Mouse (Mus musculus): ENCODE measurements at regions not wholly inside any gene's neighbourhood (a gene's known extent, or its start where the extent isn't known, plus 50 kb on each side); places are given as distances from the start of the nearest gene placed in this dataset.
"Not testable (repeated sequence)": the region's sequence is repeated elsewhere in the genome, so short reads cannot be mapped to it uniquely, and the experiment has no call there.

- Histone ChIP-seq H3K4me2 (no peak overlapping the region), H3K36me3 (no peaks in the 10 kb centered on the region), H3K27ac (no peak overlapping the region), H3K27me3 (peaks cover 4% of the 10 kb centered on the region), H3K9ac (no peak overlapping the region), H3K9me3 (replicated peaks) (no peaks in the 10 kb centered on the region), H3K4me1 (replicated peaks) (no peaks in the 10 kb centered on the region), H3K4me3 (no peak overlapping the region)
- 6% methylated on average over 7 of the region's 7 CpGs for WGBS
- no peak for ATAC-seq (replicated peaks; ENCODE audit: insufficient number of reproducible peaks, insufficient read depth, low FRiP score, low read depth)
Observed at GRCm38 (mm10) chr4:55240450-55240849, 109.4 kb upstream of the Rad23b start.

- ATAC-seq (replicated peaks; ENCODE audit: insufficient number of reproducible peaks, insufficient read depth, low FRiP score, low read depth), result no peak
- Histone ChIP-seq H3K9ac (no peak overlapping the region), H3K27me3 (peaks cover 4% of the 10 kb centered on the region), H3K36me3 (no peaks in the 10 kb centered on the region), H3K4me3 (no peak overlapping the region), H3K27ac (no peak overlapping the region), H3K9me3 (replicated peaks) (no peaks in the 10 kb centered on the region), H3K4me1 (replicated peaks) (no peaks in the 10 kb centered on the region), H3K4me2 (no peak overlapping the region)
- WGBS, result 80% methylated on average over 4 of the region's 4 CpGs
Observed at GRCm38 (mm10) chr4:55242331-55242730, 107.5 kb upstream of the Rad23b start.

- no peak overlapping the region for H3K4me2 ChIP-seq
- H3K9me3 ChIP-seq (replicated peaks), result no peaks in the 10 kb centered on the region
- no peak overlapping the region for H3K9ac ChIP-seq
- no peaks in the 10 kb centered on the region for H3K4me1 ChIP-seq (replicated peaks)
- H3K4me3 ChIP-seq, result no peak overlapping the region
- H3K27ac ChIP-seq, result no peak overlapping the region
- H3K36me3 ChIP-seq, result no peaks in the 10 kb centered on the region
- peaks cover 4% of the 10 kb centered on the region for H3K27me3 ChIP-seq
- ATAC-seq (replicated peaks; ENCODE audit: insufficient number of reproducible peaks, insufficient read depth, low FRiP score, low read depth), result no peak
- WGBS, result 67% methylated on average over 14 of the region's 14 CpGs
Observed at GRCm38 (mm10) chr4:55243091-55244058, 106.5 kb upstream of the Rad23b start.

GRCm38 (mm10) chr4:55245789-55246188 is 104.1 kb upstream of the Rad23b start:
- H3K27me3 ChIP-seq, result no peaks in the 10 kb centered on the region; the same call in 1 of the 2 replicates
- no peak overlapping the region for H3K4me2 ChIP-seq
- 83% methylated on average over 10 of the region's 10 CpGs for WGBS
- no peaks in the 10 kb centered on the region for H3K9me3 ChIP-seq (replicated peaks)
- no peak overlapping the region for H3K27ac ChIP-seq
- H3K36me3 ChIP-seq, result no peaks in the 10 kb centered on the region
- no peak for ATAC-seq (replicated peaks; ENCODE audit: insufficient number of reproducible peaks, insufficient read depth, low FRiP score, low read depth)
- no peaks in the 10 kb centered on the region for H3K4me1 ChIP-seq (replicated peaks)
- no peak overlapping the region for H3K9ac ChIP-seq
- no peak overlapping the region for H3K4me3 ChIP-seq

GRCm38 (mm10) chr4:55250334-55250733 is 99.5 kb upstream of the Rad23b start:
- H3K9ac ChIP-seq, result no peak overlapping the region
- no peaks in the 10 kb centered on the region for H3K9me3 ChIP-seq (replicated peaks)
- no peaks in the 10 kb centered on the region for H3K27me3 ChIP-seq
- H3K4me1 ChIP-seq (replicated peaks), result no peaks in the 10 kb centered on the region
- H3K4me3 ChIP-seq, result no peak overlapping the region
- no peaks in the 10 kb centered on the region for H3K36me3 ChIP-seq
- no peak overlapping the region for H3K4me2 ChIP-seq
- no peak overlapping the region for H3K27ac ChIP-seq
- 45% methylated on average over 3 of the region's 3 CpGs for WGBS
- ATAC-seq (replicated peaks; ENCODE audit: insufficient number of reproducible peaks, insufficient read depth, low FRiP score, low read depth), result no peak

- 83% methylated on average over 5 of the region's 5 CpGs for WGBS
- Histone ChIP-seq H3K9me3 (replicated peaks) (no peaks in the 10 kb centered on the region), H3K27me3 (no peaks in the 10 kb centered on the region), H3K9ac (no peak overlapping the region), H3K27ac (no peak overlapping the region), H3K4me2 (no peak overlapping the region), H3K36me3 (no peaks in the 10 kb centered on the region), H3K4me3 (no peak overlapping the region), H3K4me1 (replicated peaks) (no peaks in the 10 kb centered on the region)
- no peak for ATAC-seq (replicated peaks; ENCODE audit: insufficient number of reproducible peaks, insufficient read depth, low FRiP score, low read depth)
Observed at GRCm38 (mm10) chr4:55251546-55251945, 98.3 kb upstream of the Rad23b start.

- Histone ChIP-seq H3K4me1 (replicated peaks) (0 out of 2 replicates have a peak, but pooled peaks cover 3% of the 10 kb centered on the region), H3K9me3 (replicated peaks) (no peaks in the 10 kb centered on the region), H3K4me3 (no peak overlapping the region), H3K9ac (no peak overlapping the region), H3K4me2 (no peak overlapping the region), H3K27ac (no peak overlapping the region), H3K36me3 (no peaks in the 10 kb centered on the region), H3K27me3 (0 out of 2 replicates have a peak, but pooled peaks cover 3% of the 10 kb centered on the region)
- 84% methylated on average over 8 of the region's 8 CpGs for WGBS
- no peak for ATAC-seq (replicated peaks; ENCODE audit: insufficient number of reproducible peaks, insufficient read depth, low FRiP score, low read depth)
Observed at GRCm38 (mm10) chr4:55253769-55254168, 96.1 kb upstream of the Rad23b start.

GRCm38 (mm10) chr4:55271965-55272630 is 77.7 kb upstream of the Rad23b start:
- H3K4me1 ChIP-seq (replicated peaks), result no peaks in the 10 kb centered on the region
- H3K9ac ChIP-seq, result no peak overlapping the region
- H3K36me3 ChIP-seq, result no peaks in the 10 kb centered on the region
- no peak overlapping the region for H3K4me2 ChIP-seq
- H3K9me3 ChIP-seq (replicated peaks), result no peaks in the 10 kb centered on the region
- H3K4me3 ChIP-seq, result no peak overlapping the region
- 63% methylated on average over 8 of the region's 8 CpGs for WGBS
- H3K27ac ChIP-seq, result no peak overlapping the region
- ATAC-seq (replicated peaks; ENCODE audit: insufficient number of reproducible peaks, insufficient read depth, low FRiP score, low read depth), result no peak
- no peaks in the 10 kb centered on the region for H3K27me3 ChIP-seq

- Histone ChIP-seq H3K9ac (no peak overlapping the region), H3K9me3 (replicated peaks) (no peaks in the 10 kb centered on the region), H3K4me3 (no peak overlapping the region), H3K4me1 (replicated peaks) (no peaks in the 10 kb centered on the region), H3K27ac (no peak overlapping the region), H3K27me3 (no peaks in the 10 kb centered on the region), H3K4me2 (no peak overlapping the region), H3K36me3 (no peaks in the 10 kb centered on the region)
- no peak for ATAC-seq (replicated peaks; ENCODE audit: insufficient number of reproducible peaks, insufficient read depth, low FRiP score, low read depth)
- 47% methylated on average over 5 of the region's 5 CpGs for WGBS
Observed at GRCm38 (mm10) chr4:55276300-55276952, 73.4 kb upstream of the Rad23b start.

GRCm38 (mm10) chr4:55279351-55279750 is 70.5 kb upstream of the Rad23b start:
- H3K27me3 ChIP-seq; H3K4me2 ChIP-seq; H3K4me3 ChIP-seq; H3K27ac ChIP-seq; H3K4me1 ChIP-seq (replicated peaks); H3K9me3 ChIP-seq (replicated peaks); H3K9ac ChIP-seq; ATAC-seq (replicated peaks; ENCODE audit: insufficient number of reproducible peaks, insufficient read depth, low FRiP score, low read depth); H3K36me3 ChIP-seq: not testable (repeated sequence)
- WGBS, result 94% methylated on average over 8 of the region's 8 CpGs

GRCm38 (mm10) chr4:55280706-55281105 is 69.1 kb upstream of the Rad23b start:
- Histone ChIP-seq H3K9ac (no peak overlapping the region), H3K27me3 (no peaks in the 10 kb centered on the region), H3K4me1 (replicated peaks) (peaks cover 12% of the 10 kb centered on the region), H3K4me2 (no peak overlapping the region), H3K27ac (no peak overlapping the region), H3K9me3 (replicated peaks) (no peaks in the 10 kb centered on the region), H3K36me3 (no peaks in the 10 kb centered on the region), H3K4me3 (no peak overlapping the region)
- no peak for ATAC-seq (replicated peaks; ENCODE audit: insufficient number of reproducible peaks, insufficient read depth, low FRiP score, low read depth)
- 74% methylated on average over 3 of the region's 3 CpGs for WGBS

All from heart, embryonic 15.5 days (tissue).